Mouse (Mus musculus) liver, adult 2 months (tissue): Measurements from ENCODE around the gene Nsun2.

Experiments
- CTCF ChIP-seq: fragments of 200-500 bp; IDR thresholded peaks from 2 replicates; pipeline ENCODE4 v1.5.1; 2011; ENCODE audit warnings: low read depth, low read length, control low read depth
- POLR2A ChIP-seq: fragments of 200-500 bp; IDR thresholded peaks from 2 replicates; pipeline ENCODE4 v1.6.1; 2011; ENCODE audit warnings: low read length, control low read depth; ENCODE audit not compliant: insufficient read depth; ENCODE audit errors: extremely low read depth

DNA sequence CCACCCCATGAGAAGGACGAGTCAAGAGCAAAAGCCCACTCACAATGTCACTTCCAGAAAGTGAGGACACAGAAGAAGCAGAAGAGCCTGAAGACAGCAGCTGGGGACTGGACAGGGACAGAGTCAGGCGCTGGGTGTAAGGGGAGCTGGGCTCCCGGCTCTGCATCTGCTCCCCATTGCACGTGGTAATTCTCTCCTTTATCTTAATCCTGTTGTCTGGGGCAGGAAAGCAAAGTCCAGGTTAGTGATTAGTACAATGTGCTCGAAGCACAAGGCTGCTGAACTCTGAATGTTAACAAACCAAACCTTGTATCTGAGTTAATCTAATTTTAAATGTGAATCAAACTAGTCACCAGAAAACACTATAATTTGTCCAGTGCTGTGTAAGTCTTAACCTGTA lies 30.7 kb upstream of the Nsun2 start:
- TF ChIP-seq CTCF (no peak), POLR2A (no peak)
